16 mouse cellular contexts compared by ENCODE assay signal in genomic region chr16:6122859-6123258, GRCm38 (mm10).
DNase-seq lines count a peak whose midpoint lies in the region; ATAC-seq and TF ChIP-seq lines count a peak whose summit lies in the region.
"Had no signal": no experiment of that assay in that cellular context is flagged by ENCODE, and none has a peak within 500 bp of the region (broad histone marks: within the 10 kb centered on the region; RNA-seq: fewer than 3 reads in every experiment).

No protein-coding gene starts in this region.

- no peaks in the 10 kb centered on the region for H3K4me1 ChIP-seq in hindbrain, postnatal 0 days (ENCODE audit: insufficient read depth, low read length)
- H3K4me1 ChIP-seq in hindbrain, embryonic 16.5 days (ENCODE audit: control insufficient read depth, insufficient read depth, low read depth, low read length) = no peaks in the 10 kb centered on the region
- no peaks in the 10 kb centered on the region for H3K4me1 ChIP-seq in lung, postnatal 0 days (ENCODE audit: insufficient read depth, low read depth, low read length)
- H3K4me1 ChIP-seq in lung, adult 2 months (ENCODE audit: control insufficient read depth, insufficient read depth, low read length) = no peaks in the 10 kb centered on the region
- H3K4me1 ChIP-seq in cortical plate, adult 2 months (ENCODE audit: control insufficient read depth, insufficient read depth, low read length) = no peaks in the 10 kb centered on the region
- H3K4me1 ChIP-seq: forebrain, embryonic 15.5 days; limb, embryonic 10.5 days had no signal

- no peak overlapping the region for H3K9ac ChIP-seq in hindbrain, postnatal 0 days (replicated peaks; ENCODE audit: low read length)
- no peak overlapping the region for H3K9ac ChIP-seq in hindbrain, embryonic 16.5 days (ENCODE audit: low read depth, low read length)
- no peak overlapping the region for H3K9ac ChIP-seq in lung, postnatal 0 days (replicated peaks; ENCODE audit: low read depth)
- H3K9ac ChIP-seq: forebrain, embryonic 15.5 days; heart, embryonic 12.5 days had no signal

- TF ChIP-seq CTCF in hindbrain, postnatal 0 days (IDR thresholded peaks at IDR 0.05; ENCODE audit: low read depth) = peak; percentile 51
- TF ChIP-seq CTCF in lung, postnatal 0 days (IDR thresholded peaks at IDR 0.05) = 0 out of 2 replicates have a peak, but pooled peaks have one; percentile 2
- TF ChIP-seq CTCF in lung, adult 2 months (IDR thresholded peaks at IDR 0.05; ENCODE audit: insufficient read depth, low read length) = no peak
- TF ChIP-seq CTCF in cortical plate, adult 2 months (IDR thresholded peaks at IDR 0.05; ENCODE audit: extremely low read depth, insufficient read depth, low read length) = 0 out of 2 replicates have a peak, but pooled peaks have one; percentile 3

- TF ChIP-seq POLR2A in lung, adult 2 months (IDR thresholded peaks at IDR 0.05; ENCODE audit: borderline replicate concordance, extremely low read depth, low read depth, low read length) = no peak
- TF ChIP-seq POLR2A in cortical plate, adult 2 months (IDR thresholded peaks at IDR 0.05; ENCODE audit: extremely low read depth, insufficient read depth, low read length) = no peak

- ATAC-seq in hindbrain, postnatal 0 days = no peak
- no peak for ATAC-seq in hindbrain, embryonic 16.5 days
- no peak for ATAC-seq in lung, postnatal 0 days
- ATAC-seq: forebrain, embryonic 15.5 days; midbrain, embryonic 16.5 days had no signal

- 96% methylated on average over 14 of the region's 22 CpGs for WGBS in hindbrain, postnatal 0 days
- 93% methylated on average over 22 of the region's 22 CpGs for WGBS in hindbrain, embryonic 16.5 days
- WGBS in lung, postnatal 0 days = 87% methylated on average over 6 of the region's 22 CpGs
- WGBS in lung, adult 2 months = 94% methylated on average over 22 of the region's 22 CpGs

- H3K9me3 ChIP-seq in hindbrain, postnatal 0 days (ENCODE audit: low read length) = no peaks in the 10 kb centered on the region
- no peaks in the 10 kb centered on the region for H3K9me3 ChIP-seq in hindbrain, embryonic 16.5 days (ENCODE audit: control insufficient read depth, low read length)
- no peaks in the 10 kb centered on the region for H3K9me3 ChIP-seq in lung, postnatal 0 days (ENCODE audit: low read length)
- H3K9me3 ChIP-seq: forebrain, embryonic 15.5 days; limb, embryonic 10.5 days had no signal

- DNase-seq in hindbrain, postnatal 0 days (ENCODE audit: low spot score) = no peak
- no peak for DNase-seq in lung, postnatal 0 days (ENCODE audit: low spot score)
- DNase-seq in lung, adult 2 months = no peak
- DNase-seq in ES-CJ7 (ENCODE audit: low read depth, low spot score) = peak; percentile 5
- no peak for DNase-seq in embryo, embryonic 11 days
- DNase-seq in thymus, postnatal 14 days = no peak
- DNase-seq: adrenal gland, postnatal 10 days; cerebellum, adult 9-11 months; kidney, adult 9 months; right cerebral cortex, adult 18-20 months had no signal

- H3K4me3 ChIP-seq in hindbrain, postnatal 0 days (ENCODE audit: low read length) = no peak overlapping the region
- H3K4me3 ChIP-seq in hindbrain, embryonic 16.5 days (ENCODE audit: low read length) = no peak overlapping the region
- H3K4me3 ChIP-seq in lung, postnatal 0 days (ENCODE audit: low read depth, low read length) = no peak overlapping the region
- no peak overlapping the region for H3K4me3 ChIP-seq in lung, adult 2 months (replicated peaks; ENCODE audit: extremely low read depth, low read depth, low read length)
- no peak overlapping the region for H3K4me3 ChIP-seq in cortical plate, adult 2 months (ENCODE audit: insufficient read depth, low read length)
- H3K4me3 ChIP-seq: forebrain, embryonic 15.5 days; heart, embryonic 12.5 days; limb, embryonic 10.5 days had no signal

- TF ChIP-seq EP300 in lung, postnatal 0 days (IDR thresholded peaks at IDR 0.05) = no peak

- H3K27me3 ChIP-seq in hindbrain, postnatal 0 days (ENCODE audit: insufficient read depth, low read length) = no peaks in the 10 kb centered on the region
- no peaks in the 10 kb centered on the region for H3K27me3 ChIP-seq in hindbrain, embryonic 16.5 days (replicated peaks; ENCODE audit: control insufficient read depth, insufficient read depth, low read length)
- no peaks in the 10 kb centered on the region for H3K27me3 ChIP-seq in lung, postnatal 0 days (replicated peaks; ENCODE audit: insufficient read depth, low read length)
- H3K27me3 ChIP-seq: forebrain, embryonic 15.5 days; heart, embryonic 12.5 days had no signal

- no peak overlapping the region for H3K27ac ChIP-seq in hindbrain, postnatal 0 days
- H3K27ac ChIP-seq in hindbrain, embryonic 16.5 days (ENCODE audit: low read depth, low read length) = no peak overlapping the region
- no peak overlapping the region for H3K27ac ChIP-seq in lung, postnatal 0 days (ENCODE audit: low read length)
- H3K27ac ChIP-seq in cortical plate, adult 2 months (ENCODE audit: insufficient read depth, low read length) = no peak overlapping the region
- H3K27ac ChIP-seq: forebrain, embryonic 15.5 days; limb, embryonic 10.5 days had no signal

- no peaks in the 10 kb centered on the region for H3K36me3 ChIP-seq in hindbrain, postnatal 0 days (ENCODE audit: insufficient read depth, low read length)
- H3K36me3 ChIP-seq in hindbrain, embryonic 16.5 days (ENCODE audit: control insufficient read depth, insufficient read depth, low read length) = no peaks in the 10 kb centered on the region
- no peaks in the 10 kb centered on the region for H3K36me3 ChIP-seq in lung, postnatal 0 days (ENCODE audit: insufficient read depth, low read length)
- H3K36me3 ChIP-seq: forebrain, embryonic 15.5 days; heart, embryonic 12.5 days; limb, embryonic 10.5 days had no signal

- H3K4me2 ChIP-seq in hindbrain, postnatal 0 days (ENCODE audit: low read depth, low read length) = no peak overlapping the region
- no peak overlapping the region for H3K4me2 ChIP-seq in hindbrain, embryonic 16.5 days (ENCODE audit: low read length)
- H3K4me2 ChIP-seq in lung, postnatal 0 days (replicated peaks; ENCODE audit: low read depth, low read length) = no peak overlapping the region
- H3K4me2 ChIP-seq: forebrain, embryonic 15.5 days; heart, embryonic 12.5 days had no signal
